Mouse (Mus musculus) neural tube, embryonic 11.5 days (tissue): ENCODE results near the gene Gpr135. TPM values are rescaled to one million over a fixed set of nuclear protein-coding genes. Genes with fewer than 3 reads are reported as not detected.

Experiments
- ATAC-seq: fragments of 200-750 bp; cut with Nextera tagmentation; 2 replicates; pipeline ENCODE4 v1.8.0; 2017; ENCODE audit warnings: moderate number of reproducible peaks, mild to moderate bottlenecking, moderate TSS enrichment, moderate library complexity; ENCODE audit not compliant: insufficient read depth, low FRiP score, low TSS enrichment
- DNase-seq: peaks from one replicate; pipeline ENCODE4 v3.0.0-alpha.2; 2015; ENCODE audit warnings: low spot score
- H3K27ac ChIP-seq: fragments of 300-500 bp; sonication (generic); 2 replicates; pipeline ENCODE4 v1.5.1; 2014; ENCODE audit warnings: low read depth, mild to moderate bottlenecking, low read length
- H3K27me3 ChIP-seq: fragments of 300-500 bp; sonication (generic); 2 replicates; pipeline ENCODE4 v1.6.1; 2014; ENCODE audit warnings: mild to moderate bottlenecking, low read length, mixed read lengths; ENCODE audit not compliant: control insufficient read depth, insufficient read depth
- H3K36me3 ChIP-seq: fragments of 300-500 bp; sonication (generic); 2 replicates; pipeline ENCODE4 v1.6.1; 2014; ENCODE audit warnings: mild to moderate bottlenecking, low read length, moderate library complexity, mixed read lengths; ENCODE audit not compliant: control insufficient read depth, insufficient read depth
- H3K4me1 ChIP-seq: fragments of 300-500 bp; sonication (generic); 2 replicates; pipeline ENCODE4 v1.6.1; 2014; ENCODE audit warnings: low read length, mixed read lengths; ENCODE audit not compliant: control insufficient read depth, insufficient read depth
- H3K4me2 ChIP-seq: fragments of 300-500 bp; sonication (generic); 2 replicates; pipeline ENCODE4 v1.6.1; 2014; ENCODE audit warnings: low read depth, mild to moderate bottlenecking, moderate library complexity
- H3K4me3 ChIP-seq: fragments of 300-500 bp; sonication (generic); 2 replicates; pipeline ENCODE4 v1.5.1; 2014; ENCODE audit warnings: low read depth, low read length
- H3K9ac ChIP-seq: fragments of 300-500 bp; sonication (generic); 2 replicates; pipeline ENCODE4 v1.6.1; 2014; ENCODE audit warnings: mild to moderate bottlenecking, low read length
- H3K9me3 ChIP-seq: fragments of 300-500 bp; sonication (generic); 2 replicates; pipeline ENCODE4 v1.6.1; 2016; ENCODE audit warnings: low read length; ENCODE audit not compliant: control insufficient read depth
- WGBS: fragments of 180-500 bp; shearing (Covaris S2); extraction: QIAGEN DNeasy Blood & Tissue Kit; methylation state at CpG from one replicate; pipeline ENCODE4 v1.1.7; 2014; 5-methylcytosine and 5-hydroxymethylcytosine counted together
- polyA plus RNA-seq: library from polyadenylated mRNA; unstranded; fragments of >200 nt; fragmentation: Nextera tagmentation; extraction: Ambion mirVana; gene quantifications from 2 replicates; pipeline ENCODE4 v1.2.1, GENCODE M21; 2014

Gene Gpr135
- polyA plus RNA-seq, 1 experiment from 2014 or later, result 0.99 TPM

DNA sequence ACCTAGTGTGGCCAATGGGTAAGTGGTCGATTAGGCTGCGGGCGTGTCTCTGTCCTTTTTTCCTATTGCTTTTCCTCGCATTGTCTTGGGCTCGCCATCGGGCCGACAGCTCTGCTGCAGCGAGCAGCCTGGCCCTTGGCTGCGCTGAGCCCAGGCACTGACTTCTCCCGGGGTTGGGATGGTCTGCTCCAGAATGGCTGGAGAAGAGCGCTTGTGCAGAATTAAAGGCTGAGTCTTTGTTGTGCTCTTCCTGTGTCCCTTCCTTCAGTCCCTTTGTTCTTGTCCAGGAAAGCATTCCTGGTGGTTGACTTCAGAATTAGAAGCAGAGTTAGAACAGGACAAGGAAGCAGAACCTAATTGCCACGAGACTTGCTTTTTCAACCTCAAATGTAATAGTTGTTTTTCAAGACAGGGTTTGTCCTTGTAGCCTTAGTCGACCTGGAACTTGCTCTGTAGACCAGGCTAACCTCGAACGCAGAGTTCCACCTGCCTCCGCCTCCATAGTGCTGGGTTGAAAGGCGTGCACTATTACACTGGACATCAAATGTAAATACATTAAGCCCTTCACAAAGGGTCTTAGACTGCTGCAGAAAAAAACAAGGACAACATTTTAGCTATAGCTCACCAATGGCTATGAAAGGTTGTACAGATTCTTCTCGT, 15.4 kb upstream of the Gpr135 start:
- Histone ChIP-seq H3K27ac (peak overlapping the region; percentile 97), H3K4me2 (peak overlapping the region; percentile 67), H3K9ac (peak overlapping the region; percentile 93), H3K27me3 (no peaks in the 10 kb centered on the region), H3K4me3 (peak overlapping the region; percentile 69), H3K36me3 (no peaks in the 10 kb centered on the region), H3K9me3 (no peaks in the 10 kb centered on the region), H3K4me1 (peaks cover 3% of the 10 kb centered on the region; the same call in 1 of the 2 replicates)
- DNase-seq, result no peak
- ATAC-seq, result no peak
- WGBS, result 2% methylated on average over 18 of the region's 18 CpGs

- peaks cover 3% of the 10 kb centered on the region; the same call in 1 of the 2 replicates for H3K4me1 ChIP-seq
Observed at GRCm38 (mm10) chr12:72085329-72086165, 14.6 kb upstream of the Gpr135 start, which contains the start of the genes L3hypdh and Jkamp. TSS of gene L3hypdh (minus strand) at chr12:72085439. TSS of gene Jkamp (plus strand) at chr12:72085589.

GRCm38 (mm10) chr12:72085024-72085328, 14.1 kb upstream of the Gpr135 start:
- H3K4me1 ChIP-seq, result peaks cover 3% of the 10 kb centered on the region; the same call in 1 of the 2 replicates
- peak; percentile 59 for ATAC-seq

More at GRCm38 (mm10) chr12:72085329-72086165, 14.6 kb upstream of the Gpr135 start, which contains the start of the genes L3hypdh and Jkamp:
- 1% methylated on average over 60 of the region's 60 CpGs for WGBS
- ATAC-seq (peak; percentile 97), DNase-seq (peak; percentile 99)
- Histone ChIP-seq H3K27me3 (no peaks in the 10 kb centered on the region), H3K4me2 (peak within 1 kb of the TSS; percentile 79), H3K9ac (peak within 1 kb of the TSS; percentile 93), H3K27ac (peak within 1 kb of the TSS; percentile 97), H3K36me3 (no peaks in the 10 kb centered on the region), H3K9me3 (no peaks in the 10 kb centered on the region), H3K4me3 (peak within 1 kb of the TSS; percentile 69)

DNA sequence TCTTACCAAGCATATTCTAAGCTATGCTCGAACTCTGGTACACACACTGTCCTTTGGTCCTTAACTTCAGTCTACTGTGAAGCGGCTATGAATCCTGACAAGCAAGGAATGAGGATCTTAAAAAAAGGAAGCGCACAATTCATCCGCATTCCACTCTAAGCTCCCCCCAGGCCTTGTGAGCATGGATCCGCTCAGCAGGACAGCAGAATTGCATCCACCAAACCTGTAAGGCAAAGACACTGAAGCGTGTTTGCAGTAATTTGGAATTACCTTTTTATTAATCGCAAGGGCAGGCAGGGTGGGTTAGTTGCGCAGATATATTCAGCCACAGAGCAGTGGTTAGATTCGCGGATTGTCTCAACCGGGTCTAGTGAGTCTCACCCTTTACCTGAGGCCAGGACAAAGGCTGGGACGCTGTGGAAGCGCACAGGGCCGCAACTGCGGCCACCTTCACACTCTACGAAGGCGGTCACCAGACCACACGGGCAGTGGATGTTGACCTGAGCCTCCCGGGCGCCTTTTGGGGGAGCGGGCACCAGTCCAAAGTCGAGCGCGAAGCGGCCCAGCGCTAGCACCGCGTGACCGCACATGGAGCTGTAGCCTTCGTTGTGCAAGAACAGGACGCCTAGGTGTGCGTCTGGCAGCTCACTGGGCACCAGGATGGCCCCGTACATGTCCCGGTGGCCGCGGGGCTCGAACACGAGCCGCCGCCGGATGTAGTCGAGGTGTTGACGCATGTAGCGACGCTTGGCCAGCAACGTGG, 13.5 kb upstream of the Gpr135 start:
- Histone ChIP-seq H3K27ac (peak overlapping the region; percentile 86), H3K4me1 (peaks cover 3% of the 10 kb centered on the region; the same call in 1 of the 2 replicates), H3K9ac (peak overlapping the region; percentile 79), H3K4me2 (peak overlapping the region; percentile 79), H3K36me3 (no peaks in the 10 kb centered on the region), H3K27me3 (no peaks in the 10 kb centered on the region), H3K9me3 (no peaks in the 10 kb centered on the region), H3K4me3 (peak overlapping the region; percentile 69)
- DNase-seq, result peak; percentile 53
- 0 out of 2 replicates have a peak, but pooled peaks have one; percentile 0 for ATAC-seq
- WGBS, result 4% methylated on average over 46 of the region's 46 CpGs

More at GRCm38 (mm10) chr12:72085024-72085328, 14.1 kb upstream of the Gpr135 start:
- H3K27ac ChIP-seq, result peak overlapping the region; percentile 86
- peak overlapping the region; percentile 69 for H3K4me3 ChIP-seq
- no peaks in the 10 kb centered on the region for H3K36me3 ChIP-seq
- H3K4me2 ChIP-seq, result peak overlapping the region; percentile 79
- under 1% methylated on average over 31 of the region's 31 CpGs for WGBS
- no peak for DNase-seq
- H3K9ac ChIP-seq, result peak overlapping the region; percentile 79
- H3K9me3 ChIP-seq, result no peaks in the 10 kb centered on the region
- no peaks in the 10 kb centered on the region for H3K27me3 ChIP-seq

- no peak overlapping the region for H3K4me2 ChIP-seq
- H3K27ac ChIP-seq, result no peak overlapping the region
- no peak overlapping the region for H3K9ac ChIP-seq
- no peak overlapping the region for H3K4me3 ChIP-seq
- H3K27me3 ChIP-seq, result no peaks in the 10 kb centered on the region
- peaks cover 3% of the 10 kb centered on the region; the same call in 1 of the 2 replicates for H3K4me1 ChIP-seq
- ATAC-seq (no peak), DNase-seq (no peak)
- no peaks in the 10 kb centered on the region for H3K36me3 ChIP-seq
- 86% methylated on average over 9 of the region's 9 CpGs for WGBS
- H3K9me3 ChIP-seq, result no peaks in the 10 kb centered on the region
Observed at GRCm38 (mm10) chr12:72083265-72083664, 12.3 kb upstream of the Gpr135 start.

DNA sequence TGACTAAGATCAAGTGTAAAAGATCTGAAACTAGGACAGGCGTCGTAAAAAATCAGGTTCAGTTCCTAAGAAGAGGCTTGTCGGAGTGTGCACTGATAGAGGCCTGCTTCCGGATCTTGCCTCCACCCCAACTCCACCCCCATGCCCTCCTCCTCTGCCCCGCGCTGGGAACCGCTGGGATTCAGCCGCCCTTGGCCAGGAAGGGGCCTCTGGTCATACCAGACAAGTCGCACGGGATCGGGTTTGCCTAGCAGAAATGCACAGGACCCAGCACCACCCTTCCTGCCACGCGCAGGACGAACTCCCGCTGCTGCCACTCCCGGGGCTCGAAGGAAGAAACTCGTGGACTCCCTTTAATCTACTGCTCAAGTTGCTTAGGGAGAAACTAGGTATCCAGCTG, 11.4 kb upstream of the Gpr135 start:
- 34% methylated on average over 18 of the region's 18 CpGs for whole genome bisulfite sequencing
- DNase-seq, result no peak
- no peaks in the 10 kb centered on the region for H3K36me3 ChIP-seq
- H3K27ac ChIP-seq, result no peak overlapping the region
- H3K4me2 ChIP-seq, result peak overlapping the region; percentile 15; the same call in 1 of the 2 replicates
- no peak overlapping the region for H3K9ac ChIP-seq
- H3K27me3 ChIP-seq, result no peaks in the 10 kb centered on the region
- H3K4me3 ChIP-seq, result no peak overlapping the region
- H3K4me1 ChIP-seq, result no peaks in the 10 kb centered on the region; the same call in 1 of the 2 replicates
- no peak for ATAC-seq
- no peaks in the 10 kb centered on the region for H3K9me3 ChIP-seq

GRCm38 (mm10) chr12:72081961-72082360, 11.0 kb upstream of the Gpr135 start:
- no peak overlapping the region for H3K4me3 ChIP-seq
- no peak overlapping the region for H3K9ac ChIP-seq

DNA sequence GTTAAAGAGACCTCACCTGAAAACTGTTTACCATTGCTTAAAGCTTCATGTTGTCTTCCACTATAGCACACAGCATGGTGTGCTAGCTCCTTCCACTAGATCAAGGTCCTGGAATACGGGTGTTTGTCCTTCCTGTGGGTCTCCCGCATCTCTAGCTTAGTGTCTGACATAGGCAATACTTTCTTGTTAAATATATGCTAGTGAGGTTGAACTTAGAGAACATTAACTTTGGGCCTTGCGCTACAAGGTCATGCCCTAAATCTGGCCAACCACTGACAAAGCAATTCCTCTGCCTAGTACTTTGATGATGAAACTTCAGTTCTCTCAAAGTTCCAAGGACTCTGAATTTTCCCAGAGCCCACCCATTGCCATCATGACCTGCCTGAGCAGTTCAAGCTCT, 7.3 kb upstream of the Gpr135 start:
- H3K4me2 ChIP-seq, result no peak overlapping the region
- no peak for DNase-seq
- H3K27ac ChIP-seq, result no peak overlapping the region
- no peaks in the 10 kb centered on the region for H3K4me1 ChIP-seq
- no peaks in the 10 kb centered on the region for H3K9me3 ChIP-seq
- no peaks in the 10 kb centered on the region for H3K36me3 ChIP-seq
- H3K4me3 ChIP-seq, result no peak overlapping the region
- no peaks in the 10 kb centered on the region for H3K27me3 ChIP-seq
- WGBS, result 88% methylated on average over 3 of the region's 3 CpGs
- H3K9ac ChIP-seq, result no peak overlapping the region
- no peak for ATAC-seq

More at GRCm38 (mm10) chr12:72081961-72082360, 11.0 kb upstream of the Gpr135 start:
- Histone ChIP-seq H3K9me3 (no peaks in the 10 kb centered on the region), H3K4me1 (no peaks in the 10 kb centered on the region; the same call in 1 of the 2 replicates), H3K4me2 (no peak overlapping the region), H3K36me3 (no peaks in the 10 kb centered on the region), H3K27ac (no peak overlapping the region), H3K27me3 (no peaks in the 10 kb centered on the region)
- DNase-seq, result no peak
- WGBS, result 76% methylated on average over 3 of the region's 3 CpGs
- no peak for ATAC-seq
